8 mouse cellular contexts compared by ENCODE assay signal in genomic region chr6:31883726-31884125, GRCm38 (mm10).
DNase-seq lines count a peak whose midpoint lies in the region; ATAC-seq and TF ChIP-seq lines count a peak whose summit lies in the region.

No protein-coding gene starts in this region.

- H3K4me3 ChIP-seq in lung, embryonic 14.5 days (ENCODE audit: low read depth, low read length) = no peak overlapping the region
- H3K4me3 ChIP-seq in left cerebral cortex, adult 2 months = no peak overlapping the region

- H3K4me2 ChIP-seq in lung, embryonic 14.5 days = no peak overlapping the region

- WGBS in lung, embryonic 14.5 days = 0% methylated on average over 2 of the region's 2 CpGs

- no peaks in the 10 kb centered on the region for H3K4me1 ChIP-seq in lung, embryonic 14.5 days (ENCODE audit: insufficient read depth)

- DNase-seq in lung, embryonic 14.5 days = peak; percentile 94
- no peak for DNase-seq in lung, postnatal 25 days (ENCODE audit: low spot score)
- peak; percentile 45 for DNase-seq in adipocyte (ENCODE audit: low spot score)
- DNase-seq in embryo, embryonic 9.5 days (ENCODE audit: extremely low spot score) = peak; percentile 51
- DNase-seq in mesoderm, embryonic 11.5 days (ENCODE audit: low read depth, low spot score) = peak; percentile 83
- no peak for DNase-seq in left cerebral cortex, adult 2 months (ENCODE audit: extremely low spot score in 1 of 2, low spot score in 2 of 2)
- no peak for DNase-seq in cerebellum, adult 9-11 months

- H3K36me3 ChIP-seq in lung, embryonic 14.5 days (ENCODE audit: insufficient read depth) = no peaks in the 10 kb centered on the region

- TF ChIP-seq CTCF in lung, embryonic 14.5 days (IDR thresholded peaks at IDR 0.05; ENCODE audit: low read depth) = no peak
- no peak for TF ChIP-seq CTCF in left cerebral cortex, adult 2 months (IDR thresholded peaks at IDR 0.05)

- no peaks in the 10 kb centered on the region for H3K9me3 ChIP-seq in lung, embryonic 14.5 days (ENCODE audit: low read depth, low read length)

- H3K9ac ChIP-seq in lung, embryonic 14.5 days = no peak overlapping the region

- no peak overlapping the region for H3K27ac ChIP-seq in lung, embryonic 14.5 days (ENCODE audit: low read depth)
- H3K27ac ChIP-seq in left cerebral cortex, adult 2 months = no peak overlapping the region

- H3K27me3 ChIP-seq in lung, embryonic 14.5 days (ENCODE audit: insufficient read depth, low read length) = no peaks in the 10 kb centered on the region

- no peak for ATAC-seq in lung, embryonic 14.5 days (ENCODE audit: insufficient read depth)
- ATAC-seq in erythroid progenitor cell, adult 5-6 weeks (replicated peaks; ENCODE audit: low FRiP score, poor library complexity, severe bottlenecking) = no peak

- intact Hi-C loops in left cerebral cortex, adult 2 months (cut with DNase I) = no loop called here

Comparison
In these comparisons a context has a peak if more than half of its experiments do, and no peak if none do; other contexts are left out.
1. DNase-seq: peak in lung, embryonic 14.5 days (single experiment), adipocyte (single experiment), embryo, embryonic 9.5 days (single experiment) and mesoderm, embryonic 11.5 days (single experiment); none in lung, postnatal 25 days (single experiment), left cerebral cortex, adult 2 months (0 of 2) and cerebellum, adult 9-11 months (single experiment).